17 mouse cellular contexts compared by ENCODE assay signal in genomic region chr3:39745947-39746346, GRCm38 (mm10).
DNase-seq lines count a peak whose midpoint lies in the region; ATAC-seq and TF ChIP-seq lines count a peak whose summit lies in the region.
"Had no signal": no experiment of that assay in that cellular context is flagged by ENCODE, and none has a peak within 500 bp of the region (broad histone marks: within the 10 kb centered on the region; RNA-seq: fewer than 3 reads in every experiment).

No protein-coding gene starts in this region.

- no peak overlapping the region for H3K4me2 ChIP-seq in forebrain, postnatal 0 days (ENCODE audit: low read depth)
- H3K4me2 ChIP-seq in forebrain, embryonic 15.5 days (replicated peaks): no peak overlapping the region
- H3K4me2 ChIP-seq: heart, embryonic 13.5 days; hindbrain, embryonic 13.5 days; kidney, embryonic 15.5 days; neural tube, embryonic 13.5 days had no signal

- ATAC-seq in forebrain, postnatal 0 days: no peak
- no peak for ATAC-seq in forebrain, embryonic 15.5 days (replicated peaks)
- ATAC-seq in erythroid progenitor cell, adult 5-6 weeks (replicated peaks; ENCODE audit: low FRiP score, poor library complexity, severe bottlenecking): no peak
- ATAC-seq: activated CD4-positive, CD25-positive, alpha-beta regulatory T cell, adult 4 months had no signal

- no peaks in the 10 kb centered on the region for H3K9me3 ChIP-seq in forebrain, postnatal 0 days (ENCODE audit: low read length)
- H3K9me3 ChIP-seq in forebrain, embryonic 15.5 days: no peaks in the 10 kb centered on the region
- H3K9me3 ChIP-seq: heart, embryonic 13.5 days; hindbrain, embryonic 13.5 days; kidney, embryonic 15.5 days; neural tube, embryonic 13.5 days had no signal

- H3K27ac ChIP-seq in forebrain, postnatal 0 days (ENCODE audit: low read depth, low read length): no peak overlapping the region
- H3K27ac ChIP-seq in forebrain, embryonic 15.5 days (replicated peaks): no peak overlapping the region
- peak overlapping the region; percentile 18; the same call in 1 of the 2 replicates for H3K27ac ChIP-seq in layer of hippocampus, adult 2 months
- H3K27ac ChIP-seq: heart, embryonic 13.5 days; hindbrain, embryonic 13.5 days; kidney, embryonic 15.5 days; macrophage; neural tube, embryonic 13.5 days had no signal

- 65% methylated on average over 2 of the region's 2 CpGs for WGBS in forebrain, postnatal 0 days
- 71% methylated on average over 2 of the region's 2 CpGs for WGBS in forebrain, embryonic 15.5 days

- no peak overlapping the region for H3K4me3 ChIP-seq in forebrain, postnatal 0 days (ENCODE audit: low read depth, low read length)
- no peak overlapping the region for H3K4me3 ChIP-seq in forebrain, embryonic 15.5 days
- H3K4me3 ChIP-seq in layer of hippocampus, adult 2 months: no peak overlapping the region
- H3K4me3 ChIP-seq: heart, embryonic 13.5 days; hindbrain, embryonic 13.5 days; kidney, embryonic 15.5 days; neural tube, embryonic 13.5 days had no signal

- DNase-seq in forebrain, postnatal 0 days: peak; percentile 61
- peak; percentile 67 to 71 for DNase-seq in layer of hippocampus, adult 2 months (ENCODE audit: low spot score in 2 of 2)
- peak; percentile 3 to 72 for DNase-seq in left cerebral cortex, adult 9 months (ENCODE audit: low spot score in 2 of 2)
- DNase-seq in right cerebral cortex, postnatal 4 days: peak; percentile 6
- DNase-seq in gastrocnemius, postnatal 14 days: no peak
- no peak for DNase-seq in c-Kit-positive CD71-positive TER-119-positive erythroid progenitor cells, embryonic 14.5 days (ENCODE audit: low spot score)
- DNase-seq: gastrocnemius, postnatal 36 days; midbrain, embryonic 14.5 days; retina, postnatal 1 day had no signal

- no peak overlapping the region for H3K9ac ChIP-seq in forebrain, postnatal 0 days
- no peak overlapping the region for H3K9ac ChIP-seq in forebrain, embryonic 15.5 days (replicated peaks)
- H3K9ac ChIP-seq: heart, embryonic 13.5 days; hindbrain, embryonic 13.5 days; kidney, embryonic 15.5 days; neural tube, embryonic 13.5 days had no signal

- no peaks in the 10 kb centered on the region for H3K36me3 ChIP-seq in forebrain, postnatal 0 days (ENCODE audit: insufficient read depth)
- H3K36me3 ChIP-seq in forebrain, embryonic 15.5 days: no peaks in the 10 kb centered on the region
- H3K36me3 ChIP-seq: heart, embryonic 13.5 days; hindbrain, embryonic 13.5 days; kidney, embryonic 15.5 days; neural tube, embryonic 13.5 days had no signal

- no peak for TF ChIP-seq CTCF in forebrain, postnatal 0 days (IDR thresholded peaks at IDR 0.05; ENCODE audit: low read depth)
- TF ChIP-seq CTCF in layer of hippocampus, adult 2 months (conservative IDR thresholded peaks at IDR 0.05): no peak

- intact Hi-C loops in gastrocnemius, postnatal 14 days (cut with DNase I; ENCODE audit: low total_unique reads): no loop called here

- no peaks in the 10 kb centered on the region for H3K4me1 ChIP-seq in forebrain, postnatal 0 days (ENCODE audit: insufficient read depth)
- H3K4me1 ChIP-seq in forebrain, embryonic 15.5 days: no peaks in the 10 kb centered on the region
- H3K4me1 ChIP-seq: hindbrain, embryonic 13.5 days; kidney, embryonic 15.5 days; neural tube, embryonic 13.5 days had no signal

- H3K27me3 ChIP-seq in forebrain, postnatal 0 days (ENCODE audit: insufficient read depth, low read length): no peaks in the 10 kb centered on the region
- H3K27me3 ChIP-seq in forebrain, embryonic 15.5 days: no peaks in the 10 kb centered on the region
- H3K27me3 ChIP-seq: heart, embryonic 13.5 days; hindbrain, embryonic 13.5 days; kidney, embryonic 15.5 days; neural tube, embryonic 13.5 days had no signal

Comparison
In these comparisons a context has a peak if more than half of its experiments do, and no peak if none do; other contexts are left out.
1. DNase-seq: peak in forebrain, postnatal 0 days (single experiment), layer of hippocampus, adult 2 months (2 of 2), left cerebral cortex, adult 9 months (2 of 2) and right cerebral cortex, postnatal 4 days (single experiment); none in gastrocnemius, postnatal 14 days (single experiment) and c-Kit-positive CD71-positive TER-119-positive erythroid progenitor cells, embryonic 14.5 days (single experiment).